Mouse (Mus musculus) neutrophil, adult 5-6 weeks (primary cell): Measurements from ENCODE around the gene Acot13. TPM values are rescaled to one million over a fixed set of nuclear protein-coding genes. Genes with fewer than 3 reads are reported as not detected.

Source experiments
- ATAC-seq: fragments of 151-379, 151-347 bp; 2 replicates; pipeline ENCODE4 v1.8.0; 2017; ENCODE audit warnings: mild to moderate bottlenecking, moderate TSS enrichment; ENCODE audit not compliant: insufficient number of reproducible peaks, poor library complexity, low FRiP score, severe bottlenecking; ENCODE audit errors: extremely low read depth
- total RNA-seq: library from RNA; stranded (forward); fragments of 200-1000 nt; gene quantifications from 2 replicates; pipeline ENCODE4 v1.2.3, GENCODE M21; 2017

Acot13 gene
- total RNA-seq, 1 experiment from 2014 or later: 24.4 TPM

DNA sequence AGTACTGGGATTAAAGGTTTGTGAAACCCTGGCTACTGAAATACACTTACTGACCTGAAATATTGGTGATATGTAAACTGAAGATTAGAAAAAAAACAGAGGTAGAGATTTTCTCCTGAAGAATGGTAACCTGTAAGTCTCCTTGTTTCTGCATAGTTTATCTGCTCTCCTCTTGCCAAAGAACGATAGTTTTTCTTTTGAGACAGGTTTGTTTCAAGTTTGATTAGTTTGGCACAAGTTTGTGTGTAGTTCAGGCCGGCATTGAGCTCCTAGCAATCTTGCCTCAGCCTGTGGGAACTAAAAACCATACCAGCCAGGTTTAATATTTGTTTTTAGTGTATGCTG lies 1.4 kb upstream of the Acot13 start:
- no peak for ATAC-seq

DNA sequence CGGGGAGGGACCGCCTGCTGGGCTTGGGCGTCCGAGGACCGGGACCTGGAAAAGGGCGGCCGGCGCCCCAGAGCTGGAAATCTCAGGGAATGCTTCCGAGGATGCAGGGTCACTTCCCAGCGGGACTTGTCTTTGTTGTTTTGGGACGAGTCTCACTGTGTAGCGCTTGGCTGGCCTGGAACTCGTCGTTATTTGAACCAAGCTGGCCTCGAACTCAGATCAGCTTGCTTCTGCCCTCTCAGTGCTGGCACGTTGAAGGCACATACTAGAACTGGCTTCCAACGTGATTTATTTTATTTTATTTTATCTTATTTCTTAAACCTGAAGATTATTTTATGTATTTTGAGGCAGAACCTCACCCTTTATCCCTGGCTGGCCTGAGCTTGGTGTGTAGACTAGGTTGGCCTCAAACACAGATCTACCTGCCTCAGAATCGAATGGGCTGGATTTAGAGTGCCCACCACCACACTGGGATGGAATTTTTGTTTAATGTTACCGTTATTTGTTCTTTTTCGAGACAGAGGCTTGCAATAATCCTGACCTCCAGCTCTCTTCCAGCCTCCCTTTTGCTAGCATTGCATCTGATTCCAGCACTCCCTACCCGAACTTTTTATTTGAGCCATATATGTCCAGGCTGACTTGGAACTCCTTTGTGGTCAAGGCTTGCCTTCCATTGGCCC lies 931 bp upstream of the Acot13 start:
- ATAC-seq: no peak

GRCm38 (mm10) chr13:24830756-24831352 lies 486 bp downstream of the Acot13 start:
- ATAC-seq: no peak

GRCm38 (mm10) chr13:24826116-24826515 lies 5.2 kb downstream of the Acot13 start:
- no peak for ATAC-seq

- no peak for ATAC-seq
Observed at GRCm38 (mm10) chr13:24825587-24825986, 5.8 kb downstream of the Acot13 start.

GRCm38 (mm10) chr13:24824647-24825046 lies 6.7 kb downstream of the Acot13 start:
- no peak for ATAC-seq

DNA sequence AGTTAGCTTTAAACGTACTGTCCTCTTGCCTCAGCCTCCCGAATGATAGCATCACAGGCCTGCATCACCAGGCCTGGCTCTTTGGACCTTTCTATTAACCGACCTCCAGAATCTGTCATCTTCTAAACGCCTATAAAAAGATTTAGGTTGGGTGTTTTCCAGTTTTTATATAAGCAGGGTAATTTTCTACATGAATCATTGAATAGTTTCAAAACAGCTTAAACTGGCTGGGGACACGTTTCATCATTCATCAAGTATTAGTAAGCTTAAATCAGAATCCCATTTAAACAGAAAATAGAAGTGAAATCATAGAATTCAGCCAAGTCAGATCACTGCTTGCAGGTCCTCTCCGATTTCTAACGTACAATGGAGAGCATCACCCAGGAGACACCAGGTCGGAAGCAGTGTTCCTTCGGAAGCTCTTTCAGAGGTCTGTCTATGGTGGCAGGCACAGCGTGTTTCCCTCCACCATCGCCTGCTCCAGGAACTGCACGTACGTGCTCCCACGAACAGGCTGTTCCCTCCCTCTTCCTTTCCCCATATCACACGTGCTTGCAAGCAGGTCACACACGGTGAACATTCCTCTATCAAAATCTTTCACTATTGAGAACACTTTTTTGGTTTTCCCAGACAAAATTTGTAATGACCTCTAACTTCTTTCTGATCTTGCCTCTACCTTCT lies 8.5 kb downstream of the Acot13 start:
- no peak for ATAC-seq

DNA sequence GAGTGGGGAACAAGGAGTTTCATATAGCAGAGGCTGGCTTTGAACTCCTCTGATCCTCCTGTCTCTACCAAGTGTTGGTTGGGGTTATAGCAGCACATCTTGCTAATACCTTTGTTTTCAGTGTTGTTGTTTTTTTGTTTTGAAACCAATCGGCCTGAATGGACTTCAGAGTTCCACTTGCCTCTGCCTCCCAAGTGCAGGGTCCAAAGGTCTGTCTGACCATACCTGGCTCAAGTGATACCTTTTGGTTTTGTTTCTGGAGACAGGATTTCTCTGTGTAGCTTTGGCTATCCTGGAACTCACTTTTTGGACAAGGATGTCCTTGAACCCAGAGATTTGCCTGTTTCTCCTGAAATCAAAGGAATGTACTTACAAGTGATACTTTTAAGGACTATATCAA lies 11.4 kb downstream of the Acot13 start:
- ATAC-seq: no peak

DNA sequence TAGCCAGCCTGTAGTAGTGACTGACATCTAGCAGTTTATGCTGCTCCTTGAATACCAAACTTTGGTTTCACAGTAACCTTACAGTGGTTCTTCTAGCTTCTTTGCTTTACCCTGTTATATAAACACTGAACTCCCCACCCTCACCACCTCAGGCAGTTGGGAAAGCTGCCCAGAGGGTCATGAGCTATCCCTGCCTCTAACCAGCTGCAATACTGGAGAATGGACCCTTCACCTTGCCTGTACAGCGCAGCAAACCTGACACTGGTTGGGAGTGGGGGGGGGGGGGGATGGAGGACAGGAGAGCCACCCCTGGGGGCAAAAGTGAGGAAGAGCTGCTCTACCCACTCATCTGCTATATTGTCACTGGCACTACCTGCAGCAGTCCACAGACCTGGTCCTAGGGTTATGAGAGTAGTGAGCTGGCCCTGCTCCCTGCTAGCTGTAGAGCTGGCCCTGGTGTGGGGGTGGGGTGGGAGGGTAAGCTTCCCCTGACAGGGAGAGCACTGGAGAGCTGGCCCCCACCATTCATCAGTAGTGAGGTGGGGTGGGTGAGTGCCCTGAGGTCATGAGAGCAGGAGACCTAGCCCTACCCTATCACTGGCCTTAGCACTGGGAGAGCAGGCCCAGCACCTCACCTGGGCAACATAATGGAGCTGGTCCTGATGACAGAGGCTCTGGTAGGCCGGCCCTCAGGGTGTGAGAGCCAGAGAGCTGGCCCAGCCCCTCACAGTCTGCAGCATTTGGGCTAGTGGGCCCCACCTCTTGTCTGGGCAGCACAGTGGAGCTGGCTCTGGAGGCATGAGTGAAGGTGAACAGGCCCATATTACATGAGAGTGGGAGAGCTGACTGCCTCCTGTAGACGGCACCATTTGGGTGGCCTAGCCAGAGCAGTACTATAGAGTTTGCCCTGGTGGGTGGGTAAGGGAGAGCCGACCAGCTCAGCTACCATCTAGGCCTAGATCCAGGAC lies 14.9 kb downstream of the Acot13 start:
- ATAC-seq: peak; percentile 16; the same call in 1 of the 2 replicates

GRCm38 (mm10) chr13:24814616-24815015 lies 16.7 kb downstream of the Acot13 start:
- no peak for ATAC-seq

DNA sequence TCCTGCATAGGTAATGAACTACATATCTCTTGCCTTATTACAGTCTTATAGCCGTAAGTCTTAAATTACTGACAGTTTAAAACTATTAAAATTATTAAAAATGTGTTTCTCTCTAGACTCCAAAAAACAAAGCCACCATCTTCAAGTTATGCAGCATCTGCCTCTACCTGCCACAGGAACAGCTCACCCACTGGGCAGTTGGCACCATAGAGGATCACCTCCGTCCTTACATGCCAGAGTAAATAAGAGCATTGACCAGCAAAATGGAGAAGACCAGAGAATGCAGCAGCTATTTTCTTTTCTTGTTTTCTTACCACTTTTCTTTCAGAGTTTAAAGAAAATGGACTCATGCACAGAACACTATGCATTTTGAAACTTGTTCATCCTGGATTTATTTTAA lies 18.8 kb downstream of the Acot13 start:
- ATAC-seq: no peak

- ATAC-seq: no peak
Observed at GRCm38 (mm10) chr13:24806079-24806478, 25.3 kb downstream of the Acot13 start.

DNA sequence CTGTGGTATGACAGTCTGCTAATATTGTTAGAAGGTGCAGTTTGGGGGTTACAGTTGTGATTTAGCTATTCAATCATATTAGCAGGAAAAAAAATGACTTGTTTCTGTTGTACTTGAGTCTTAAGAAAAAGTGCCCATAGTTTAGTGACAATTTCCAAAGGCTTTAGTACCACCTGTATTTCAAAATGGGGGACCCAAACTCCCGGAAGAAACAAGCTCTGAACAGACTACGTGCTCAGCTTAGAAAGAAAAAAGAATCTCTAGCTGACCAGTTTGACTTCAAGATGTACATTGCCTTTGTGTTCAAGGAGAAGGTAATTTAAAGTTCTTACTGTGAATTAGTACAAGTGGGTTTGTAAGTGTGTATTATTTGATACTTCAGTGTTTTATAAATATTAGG lies 28.1 kb downstream of the Acot13 start:
- no peak for ATAC-seq

- peak; percentile 27; the same call in 1 of the 2 replicates for ATAC-seq
Observed at GRCm38 (mm10) chr13:24802131-24802691, 29.1 kb downstream of the Acot13 start.

DNA sequence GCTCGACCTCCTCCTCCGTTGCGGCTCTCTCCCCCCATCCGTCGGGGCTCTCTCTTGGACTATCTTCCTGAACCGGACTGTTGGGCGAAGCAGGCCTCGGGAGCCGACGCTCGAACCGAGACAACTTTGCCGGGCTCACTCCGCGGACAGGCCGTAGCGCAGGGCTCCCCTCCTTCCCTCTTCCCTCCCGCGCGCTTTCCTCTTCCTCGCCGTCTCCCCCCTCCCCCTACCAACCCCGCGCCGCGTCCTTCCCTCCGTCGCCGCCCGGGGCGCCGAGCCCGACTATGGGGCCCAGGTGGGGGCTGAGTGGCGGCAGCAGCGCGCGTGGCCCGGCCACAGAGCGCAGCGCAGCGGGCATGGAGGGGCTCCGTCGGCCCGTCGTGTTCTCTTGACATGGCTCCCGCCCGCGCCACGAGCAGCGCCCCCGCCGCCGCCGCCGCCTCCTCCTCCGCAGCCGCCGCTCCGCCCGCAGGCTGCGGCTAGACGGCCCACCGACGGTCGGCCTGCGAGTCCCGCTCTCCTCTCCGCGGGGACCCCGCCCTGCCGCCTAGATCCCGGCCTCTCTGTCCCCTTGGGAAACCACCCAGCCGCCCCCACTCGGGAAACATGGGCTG lies 29.9 kb downstream of the Acot13 start, which contains the start of gene BC005537:
TSS of gene BC005537 (plus strand) at position 350 of the 614 bp plus-strand sequence.
- ATAC-seq: peak; percentile 27

GRCm38 (mm10) chr13:24800674-24801307 lies 30.5 kb downstream of the Acot13 start:
- peak; percentile 91 for ATAC-seq

- ATAC-seq: no peak
Observed at GRCm38 (mm10) chr13:24799925-24800673, 31.2 kb downstream of the Acot13 start.
